Mouse (Mus musculus) R1 (cell line): ENCODE data around the gene Pkd1.
A peak's percentile ranks its signal among the peaks of the same experiment; 100 is the strongest.

Experiments used
- DNase-seq: peaks from one replicate; pipeline ENCODE4 v3.0.0-alpha.2; 2018; ENCODE audit warnings: low read depth, low spot score

The Pkd1 gene

GRCm38 (mm10) chr17:24565792-24566191, 16.2 kb downstream of the Pkd1 start:
- DNase-seq = no peak

- DNase-seq = peak; percentile 55
These were observed 17.6 kb downstream of the Pkd1 start for GRCm38 (mm10) chr17:24567034-24567779.

- DNase-seq = no peak
These were observed 20.2 kb downstream of the Pkd1 start for GRCm38 (mm10) chr17:24569837-24570236.

DNA sequence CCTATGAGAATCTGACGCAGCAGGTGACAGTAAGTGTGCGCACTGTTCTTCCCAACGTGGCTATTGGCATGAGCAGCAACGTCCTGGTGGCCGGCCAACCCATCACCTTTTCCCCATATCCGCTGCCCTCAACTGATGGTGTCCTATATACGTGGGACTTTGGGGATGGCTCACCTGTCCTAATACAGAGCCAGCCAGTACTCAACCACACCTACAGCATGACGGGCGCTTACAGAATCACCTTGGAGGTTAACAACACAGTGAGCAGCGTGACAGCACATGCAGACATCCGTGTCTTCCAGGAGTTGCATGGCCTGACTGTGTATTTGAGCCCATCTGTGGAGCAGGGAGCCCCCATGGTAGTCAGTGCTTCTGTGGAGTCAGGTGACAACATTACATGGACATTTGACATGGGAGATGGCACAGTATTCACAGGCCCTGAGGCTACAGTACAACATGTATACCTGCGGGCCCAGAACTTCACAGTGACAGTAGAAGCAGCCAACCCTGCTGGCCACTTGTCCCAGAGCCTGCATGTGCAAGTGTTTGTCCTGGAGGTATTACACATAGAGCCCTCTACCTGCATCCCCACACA, 23.1 kb downstream of the Pkd1 start:
- DNase-seq = no peak

GRCm38 (mm10) chr17:24573811-24574210, 24.2 kb downstream of the Pkd1 start:
- no peak for DNase-seq

GRCm38 (mm10) chr17:24579532-24579931, 29.9 kb downstream of the Pkd1 start:
- no peak for DNase-seq

GRCm38 (mm10) chr17:24580287-24580686, 30.7 kb downstream of the Pkd1 start:
- DNase-seq = no peak

DNA sequence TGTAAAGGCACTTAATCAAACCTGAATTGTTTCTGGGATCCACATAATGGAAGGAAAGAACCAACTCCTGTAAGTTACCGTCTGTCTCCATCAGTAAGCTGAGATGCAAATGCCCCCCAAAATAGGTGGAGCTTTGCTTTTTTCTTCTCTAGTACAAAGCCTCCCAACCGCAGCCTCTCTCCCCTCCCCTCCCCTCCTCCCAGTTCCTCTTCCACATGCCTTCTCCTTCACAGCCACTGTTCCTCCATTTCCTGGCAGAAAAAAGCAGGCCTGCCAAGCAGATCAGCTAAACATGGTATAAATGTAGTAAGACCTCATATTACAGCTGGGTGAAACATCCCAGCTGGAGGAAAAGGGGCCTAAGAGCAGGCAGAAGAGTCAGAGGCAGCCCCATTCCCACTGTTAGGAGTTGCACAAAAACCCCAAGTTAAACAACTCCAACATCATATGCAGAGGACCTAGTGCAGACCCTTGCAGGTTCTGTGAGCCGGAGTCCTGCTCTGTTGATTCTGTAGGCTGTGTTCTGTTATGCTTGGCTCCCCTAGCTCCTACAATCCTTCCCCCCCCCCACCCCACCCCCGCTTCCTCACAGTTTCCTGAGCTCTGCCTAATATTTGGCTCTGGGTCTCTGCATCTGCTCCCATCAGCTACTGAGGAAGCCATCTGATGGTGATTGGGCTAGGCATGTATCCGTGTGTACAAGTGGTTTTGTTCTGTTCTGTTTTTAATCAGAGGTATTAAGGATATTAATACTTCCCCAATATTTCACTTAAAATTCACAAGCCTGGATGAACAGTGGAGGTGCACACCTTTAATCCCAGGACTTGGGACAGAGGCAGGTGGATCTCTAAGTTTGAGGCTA, 34.2 kb downstream of the Pkd1 start:
- peak; percentile 73 for DNase-seq

DNA sequence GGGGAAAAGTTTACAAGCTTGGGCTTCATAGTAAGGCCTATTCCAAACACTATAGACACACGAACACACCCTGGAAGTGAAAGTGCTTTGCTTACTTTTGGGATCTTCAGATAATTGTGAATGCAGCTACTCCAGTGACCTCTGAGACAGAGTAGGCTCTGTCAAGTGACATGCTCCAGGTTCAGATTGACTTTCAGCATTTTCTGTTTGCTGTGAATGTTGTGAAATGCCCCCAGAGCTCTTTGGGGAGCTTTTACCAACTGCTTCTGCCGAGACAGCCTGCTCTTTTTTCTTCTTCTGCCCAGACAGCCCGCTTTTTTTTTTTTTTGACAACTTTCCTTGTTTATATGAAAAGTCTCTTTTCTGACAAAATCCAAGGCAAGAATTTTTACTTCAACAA, 34.9 kb downstream of the Pkd1 start:
- no peak for DNase-seq

- DNase-seq = no peak
These were observed 36.9 kb downstream of the Pkd1 start for GRCm38 (mm10) chr17:24586532-24586931.

DNA sequence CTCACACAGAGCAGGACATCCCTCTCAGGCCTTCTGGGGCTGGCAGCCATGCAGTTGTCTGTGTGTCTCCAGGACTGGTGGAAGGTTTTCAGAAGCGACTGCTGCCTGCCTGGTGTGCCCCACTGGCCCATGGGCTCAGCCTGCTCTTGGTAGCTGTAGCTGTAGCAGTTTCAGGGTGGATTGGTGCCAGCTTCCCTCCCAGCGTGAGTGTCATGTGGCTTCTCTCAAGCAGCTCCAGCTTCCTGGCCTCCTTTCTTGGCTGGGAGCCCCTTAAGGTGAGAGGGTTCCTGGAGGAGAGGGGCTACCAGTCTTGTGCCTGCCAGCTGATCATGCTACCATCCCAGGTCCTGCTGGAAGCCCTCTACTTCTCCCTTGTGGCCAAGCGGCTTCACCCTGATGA, 41.3 kb downstream of the Pkd1 start:
- DNase-seq = no peak

DNA sequence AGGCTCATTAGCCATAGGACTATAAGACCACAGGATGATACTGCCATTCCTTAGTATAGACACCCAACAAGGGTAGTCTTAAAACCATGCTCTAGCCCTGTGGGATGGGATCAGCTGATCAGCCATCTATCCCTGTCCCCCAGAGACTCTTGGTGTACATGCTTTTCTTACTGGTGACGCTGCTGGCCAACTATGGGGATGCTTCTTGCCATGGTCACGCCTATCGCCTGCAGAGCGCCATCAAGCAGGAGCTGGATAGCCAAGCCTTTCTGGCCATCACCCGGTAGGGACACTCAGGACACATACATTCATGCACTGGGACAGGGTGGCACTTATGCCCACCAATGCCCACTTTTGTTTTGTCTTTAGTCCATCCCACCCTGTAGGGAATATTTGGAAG, 42.1 kb downstream of the Pkd1 start:
- DNase-seq = no peak

DNA sequence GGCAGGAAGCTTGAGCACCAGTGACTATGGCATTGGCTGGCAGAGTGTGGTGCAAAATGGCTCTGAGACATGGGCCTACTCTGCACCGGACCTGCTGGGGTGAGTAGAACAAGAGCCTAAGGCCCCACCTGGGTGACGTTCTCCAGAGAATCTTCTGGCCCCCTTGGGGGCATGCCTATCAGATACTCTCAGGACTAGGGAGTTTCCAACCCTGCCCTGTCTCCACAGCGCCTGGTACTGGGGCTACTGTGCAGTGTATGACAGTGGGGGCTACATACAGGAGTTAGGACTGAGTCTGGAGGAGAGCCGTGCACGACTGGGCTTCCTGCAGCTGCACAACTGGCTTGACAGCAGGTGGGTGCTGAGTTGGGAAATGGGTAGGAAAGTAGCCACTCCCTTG, 43.6 kb downstream of the Pkd1 start:
- DNase-seq = no peak

GRCm38 (mm10) chr17:24593992-24594890, 44.6 kb downstream of the Pkd1 start:
- no peak for DNase-seq

GRCm38 (mm10) chr17:24595126-24596072, 45.8 kb downstream of the Pkd1 start:
- DNase-seq = peak; percentile 39

GRCm38 (mm10) chr17:24596073-24596466, 46.4 kb downstream of the Pkd1 start:
- no peak for DNase-seq

DNA sequence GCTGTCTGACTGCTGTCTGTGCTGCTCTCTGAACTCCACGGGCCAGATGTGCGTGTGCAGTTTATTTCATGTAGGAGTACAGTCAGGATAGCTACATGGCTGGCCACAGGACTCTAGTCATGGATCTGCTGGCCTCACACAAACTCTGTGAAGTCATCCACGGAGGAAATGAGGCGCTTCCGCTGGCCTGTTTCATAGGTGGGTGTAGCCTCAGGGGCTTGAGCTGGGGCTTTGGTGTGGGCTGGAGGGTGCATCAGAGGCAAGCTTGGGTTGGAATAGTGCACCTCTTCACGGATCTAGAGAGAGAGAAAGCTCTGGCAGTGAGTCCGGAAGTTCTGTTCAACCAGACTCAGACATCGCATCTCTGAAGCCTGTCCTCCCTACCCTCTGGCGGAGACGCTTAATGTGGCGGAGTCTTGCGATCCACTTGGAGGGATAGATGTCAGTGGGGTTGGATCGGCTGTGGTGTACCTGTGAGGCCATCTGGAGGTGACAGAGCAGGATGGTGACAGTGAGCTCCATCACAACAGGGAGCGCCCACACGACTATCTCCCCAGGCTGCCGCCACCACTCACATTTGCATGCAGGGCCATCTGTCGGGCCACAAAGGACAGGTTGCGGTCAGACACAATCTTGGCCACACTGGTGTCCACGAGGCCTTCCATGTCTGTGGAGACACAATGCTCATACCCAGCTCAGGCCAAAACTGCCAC, 47.0 kb downstream of the Pkd1 start:
- DNase-seq = no peak

DNA sequence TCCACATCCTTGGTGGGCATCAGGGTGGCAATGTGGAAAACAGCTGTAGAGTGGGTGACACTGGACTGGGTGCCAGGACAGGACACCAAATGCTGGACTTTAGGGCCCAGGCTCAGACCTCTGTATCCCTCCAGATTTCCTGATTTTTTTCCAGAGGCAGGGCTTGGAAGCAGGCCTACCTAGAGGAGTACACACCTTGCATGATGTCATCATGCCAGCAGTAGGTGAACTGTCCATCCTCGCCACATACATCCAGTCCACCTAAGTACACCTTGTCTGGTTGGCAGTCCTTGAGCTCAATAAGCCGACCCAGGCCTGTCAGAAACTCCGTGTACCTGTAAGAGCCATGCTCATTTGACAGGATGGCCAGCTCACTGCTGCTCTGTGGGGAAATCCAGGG, 48.4 kb downstream of the Pkd1 start:
- DNase-seq = no peak

DNA sequence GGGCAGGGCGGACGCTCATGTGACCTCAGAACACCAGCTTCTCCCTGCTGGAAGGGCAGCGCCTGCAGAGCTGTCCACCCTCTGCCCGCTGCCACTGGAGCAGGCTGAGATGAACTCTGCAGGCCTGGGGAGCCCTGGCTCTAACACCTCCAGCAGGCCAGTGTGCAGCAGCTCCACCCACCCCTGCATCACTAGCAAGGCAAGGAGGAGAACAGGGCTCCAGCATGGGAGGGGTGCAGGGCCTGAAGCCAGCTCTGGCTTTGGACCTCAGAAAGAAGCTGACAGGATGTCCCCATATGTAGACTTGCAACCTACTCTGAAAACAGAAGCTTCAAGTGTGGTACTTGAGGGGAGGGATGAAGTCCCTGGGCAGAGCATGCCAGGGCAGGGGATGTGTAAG, 50.9 kb downstream of the Pkd1 start:
- no peak for DNase-seq

DNA sequence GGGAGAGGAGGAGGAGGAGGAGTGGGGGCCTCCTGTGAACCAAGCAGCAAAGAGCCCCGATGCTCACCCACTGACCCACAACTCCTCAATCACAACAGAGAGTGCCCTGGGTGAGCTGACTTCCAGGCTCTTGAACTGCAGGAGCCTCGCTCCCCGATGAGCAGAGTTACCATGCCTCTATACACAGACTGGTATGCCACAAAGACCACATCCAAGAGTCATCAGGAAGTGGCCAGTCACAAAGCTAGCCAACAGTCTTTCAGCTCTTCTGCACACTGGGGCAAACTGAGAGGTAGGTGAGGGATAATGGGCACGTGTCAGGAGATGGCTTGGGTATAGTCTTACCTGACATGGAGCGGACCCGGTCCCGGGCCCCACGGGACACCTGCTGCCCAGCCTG, 54.3 kb downstream of the Pkd1 start:
- no peak for DNase-seq
